Mouse (Mus musculus) layer of hippocampus, adult 6 months (tissue): ENCODE results near the gene Akna. TPM values are rescaled to one million over a fixed set of nuclear protein-coding genes. Genes with fewer than 3 reads are reported as not detected.

Experiments used
- long read RNA-seq, 2 experiments: library from polyadenylated mRNA; unstranded; transcript quantifications; one replicate each; pipeline ENCODE4 v2.0.0; 2019 to 2020
- polyA plus RNA-seq: library from polyadenylated mRNA; unstranded; fragments of <200 nt; fragmentation: Nextera tagmentation; gene quantifications from 2 replicates; pipeline ENCODE4 v1.2.3, GENCODE M21; 2021

Akna gene
- polyA plus RNA-seq: 0.82 and 0.98 TPM in 2 replicates
- long read RNA-seq, experiment 1: 0 reads
- long read RNA-seq, experiment 2: 0 reads

DNA sequence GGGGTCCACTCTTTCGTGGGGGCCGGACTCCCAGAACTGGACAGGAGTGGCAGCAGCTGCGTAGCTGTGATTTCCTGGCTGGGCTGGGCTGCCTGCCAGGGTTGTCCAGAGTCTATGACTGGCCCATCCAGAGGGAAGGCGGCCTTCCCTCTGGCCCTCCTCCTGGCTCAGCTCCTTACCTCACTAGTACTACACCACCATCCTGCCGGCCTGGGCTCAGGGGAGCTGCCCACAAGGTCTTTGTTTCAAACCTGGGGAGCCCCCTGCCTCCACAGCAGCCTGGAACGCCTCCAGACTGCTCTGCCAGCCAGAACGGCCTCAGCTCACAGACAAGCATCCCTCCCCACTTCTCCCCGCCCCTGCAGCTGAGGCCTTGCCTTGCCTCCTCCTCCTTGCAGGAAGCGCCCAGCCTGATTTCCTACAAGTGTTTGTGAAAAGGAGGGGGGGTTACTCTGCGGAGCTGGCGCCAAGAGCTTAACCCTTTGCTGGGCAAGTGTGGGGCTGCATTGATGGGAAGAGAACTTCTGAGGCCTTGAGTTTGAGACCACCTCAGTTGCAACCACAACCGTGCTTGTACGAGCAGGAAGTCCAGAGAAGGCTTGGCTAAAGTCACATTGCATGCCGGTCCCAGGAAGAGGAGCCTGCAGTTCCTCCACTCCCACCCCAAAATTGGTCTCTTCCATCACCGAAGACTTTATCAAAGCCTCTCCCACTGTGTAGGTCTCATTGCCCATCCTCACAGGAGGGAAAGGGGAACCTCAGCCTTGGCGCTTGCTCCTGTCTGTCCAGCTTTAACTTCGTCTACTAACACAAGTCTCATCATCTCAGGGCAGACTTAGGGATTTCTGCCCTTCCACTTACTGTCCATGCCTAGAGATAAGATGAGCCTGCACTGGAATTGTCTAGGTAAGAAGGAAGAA is at the start of gene Akna:
Akna (minus strand) TSS at position 315 of the 920 bp plus-strand sequence.

DNA sequence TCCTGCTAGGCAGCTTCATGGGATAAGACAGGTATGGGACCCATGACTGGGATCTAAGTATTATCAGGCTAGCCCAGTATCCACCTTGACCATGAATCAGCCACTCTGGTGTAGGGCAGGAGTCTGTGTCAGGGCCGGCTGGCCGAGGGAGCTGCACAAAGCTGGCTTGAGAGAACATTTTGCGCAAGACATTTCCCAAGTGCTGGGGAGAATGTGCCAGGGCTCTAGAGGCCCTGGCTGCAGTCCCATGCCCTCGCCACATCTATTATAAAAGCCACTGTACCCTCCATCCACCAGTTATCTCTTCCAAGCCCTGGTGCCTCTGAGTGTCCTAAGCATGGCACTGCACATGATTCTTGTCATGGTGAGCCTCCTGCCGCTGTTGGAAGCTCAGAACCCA is 41.0 kb downstream of the Akna start, which contains the start of gene Orm2:
Orm2 (plus strand) TSS at position 300 of the 400 bp plus-strand sequence.

DNA sequence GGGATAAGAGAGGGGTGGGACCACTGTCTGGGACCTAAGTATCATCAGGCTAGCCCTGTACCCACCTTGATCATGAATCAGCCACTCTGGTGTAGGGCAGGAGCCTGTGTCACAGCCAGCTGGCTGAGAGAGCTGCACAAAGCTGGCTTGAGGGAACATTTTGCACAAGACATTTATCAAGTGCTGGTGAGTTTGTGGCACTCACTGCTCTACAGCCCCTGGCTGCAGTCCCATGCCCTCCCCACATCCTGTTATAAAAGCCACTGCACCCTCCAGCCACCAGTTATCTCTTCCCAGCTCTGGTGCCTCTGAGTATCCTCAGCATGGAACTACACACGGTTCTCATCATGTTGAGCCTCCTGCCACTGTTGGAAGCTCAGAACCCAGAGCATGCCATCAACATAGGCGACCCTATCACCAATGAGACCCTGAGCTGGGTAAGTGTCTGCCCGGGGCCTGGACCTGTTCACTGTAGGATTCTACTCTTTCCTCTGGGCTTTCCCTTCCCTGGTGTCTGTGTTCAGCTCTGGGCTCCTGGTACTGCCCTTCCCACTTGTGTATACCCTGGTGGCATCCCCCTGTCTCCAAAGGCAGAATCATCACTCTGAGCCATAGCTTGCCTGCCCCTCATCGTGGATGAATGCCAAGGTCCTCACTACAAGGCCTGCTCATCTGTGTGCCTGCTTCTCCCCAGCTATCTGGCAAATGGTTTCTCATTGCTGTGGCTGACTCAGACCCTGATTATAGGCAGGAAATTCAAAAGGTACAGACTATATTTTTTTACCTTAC is 47.1 kb downstream of the Akna start, which contains the start of gene Orm3:
Orm3 (plus strand) TSS at position 286 of the 789 bp plus-strand sequence.

DNA sequence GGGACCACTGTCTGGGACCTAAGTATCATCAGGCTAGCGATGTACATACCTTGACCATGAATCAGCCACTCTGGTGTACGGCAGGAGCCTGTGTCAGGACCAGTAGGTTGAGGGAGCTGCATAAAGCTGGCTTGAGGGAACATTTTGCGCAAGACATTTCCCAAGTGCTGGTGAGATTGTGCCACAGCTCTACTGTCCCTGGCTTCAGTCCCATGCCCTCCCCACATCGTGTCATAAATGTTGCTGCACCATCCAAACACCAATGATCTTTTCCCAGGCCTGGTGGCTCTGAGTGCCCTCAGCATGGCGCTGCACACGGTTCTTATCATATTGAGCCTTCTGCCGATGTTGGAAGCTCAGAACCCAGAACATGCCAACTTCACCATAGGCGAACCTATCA is 58.9 kb downstream of the Akna start, which contains the start of gene Orm1:
Orm1 (plus strand) TSS at position 266 of the 400 bp plus-strand sequence.

Other genes starting within 250 kb of the Akna start
- gene Ambp, start 248.6 kb downstream of the Akna start, polyA plus RNA-seq: not detected in 2 replicates
- gene Kif12, start 231.2 kb downstream of the Akna start, polyA plus RNA-seq: not detected in 2 replicates
- gene Col27a1, start 189.3 kb downstream of the Akna start, polyA plus RNA-seq: 0.10 and 0.19 TPM in 2 replicates
- not detected in 2 replicates for gene Orm1, start 58.8 kb downstream of the Akna start, polyA plus RNA-seq
- not detected in 2 replicates for gene Orm3, start 47.2 kb downstream of the Akna start, polyA plus RNA-seq
- not detected in 2 replicates for gene Orm2, start 40.9 kb downstream of the Akna start, polyA plus RNA-seq
- 2.7 and 3.2 TPM in 2 replicates for gene Whrn, start 92.6 kb upstream of the Akna start, polyA plus RNA-seq
- gene Atp6v1g1, start 141.4 kb upstream of the Akna start, polyA plus RNA-seq: 289 and 306 TPM in 2 replicates
- 3.9 and 6.1 TPM in 2 replicates for gene Tmem268, start 155.4 kb upstream of the Akna start, polyA plus RNA-seq
- gene Gm11213, start 201.9 kb upstream of the Akna start, polyA plus RNA-seq: not detected in 2 replicates
- gene Tex48, start 219.1 kb upstream of the Akna start, polyA plus RNA-seq: not detected in 2 replicates